Mouse (Mus musculus) neural tube, embryonic 14.5 days (tissue): Measurements from ENCODE around the gene Mpo. TPM values are rescaled to one million over a fixed set of nuclear protein-coding genes. Genes with fewer than 3 reads are reported as not detected.

Experiments
- ATAC-seq: fragments of 200-750 bp; cut with Nextera tagmentation; 2 replicates; pipeline ENCODE4 v1.8.0; 2017; ENCODE audit warnings: low read depth, mild to moderate bottlenecking, moderate TSS enrichment, moderate library complexity
- H3K27ac ChIP-seq: fragments of 300-500 bp; sonication (generic); 2 replicates; pipeline ENCODE4 v1.5.1; 2014; ENCODE audit warnings: low read depth, mild to moderate bottlenecking, control low read depth, low read length, moderate library complexity, mixed read lengths
- H3K27me3 ChIP-seq: fragments of 300-500 bp; sonication (generic); 2 replicates; pipeline ENCODE4 v1.6.1; 2014; ENCODE audit warnings: low read length; ENCODE audit not compliant: control insufficient read depth, insufficient read depth
- H3K36me3 ChIP-seq: fragments of 300-500 bp; sonication (generic); 2 replicates; pipeline ENCODE4 v1.6.1; 2014; ENCODE audit warnings: low read length, mixed read lengths; ENCODE audit not compliant: control insufficient read depth, insufficient read depth
- H3K4me1 ChIP-seq: fragments of 300-500 bp; sonication (generic); 2 replicates; pipeline ENCODE4 v1.6.1; 2014; ENCODE audit warnings: low read length; ENCODE audit not compliant: control insufficient read depth, insufficient read depth
- H3K4me2 ChIP-seq: fragments of 300-500 bp; sonication (generic); 2 replicates; pipeline ENCODE4 v1.6.1; 2014; ENCODE audit warnings: mild to moderate bottlenecking, low read depth, low read length, control low read depth
- H3K4me3 ChIP-seq: fragments of 300-500 bp; sonication (generic); 2 replicates; pipeline ENCODE4 v1.5.1; 2014; ENCODE audit warnings: low read depth, low read length, control low read depth, mixed read lengths
- H3K9ac ChIP-seq: fragments of 300-500 bp; sonication (generic); replicated peaks from 2 replicates; pipeline ENCODE4 v1.6.1; 2014; ENCODE audit warnings: low read depth, mild to moderate bottlenecking, control low read depth, low read length, mixed read lengths
- H3K9me3 ChIP-seq: fragments of 300-500 bp; sonication (generic); 2 replicates; pipeline ENCODE4 v1.6.1; 2016; ENCODE audit warnings: low read length; ENCODE audit not compliant: control insufficient read depth
- WGBS: fragments of 180-500 bp; shearing (Covaris S2); extraction: QIAGEN DNeasy Blood & Tissue Kit; methylation state at CpG from one replicate; pipeline ENCODE4 v1.1.7; 2014; 5-methylcytosine and 5-hydroxymethylcytosine counted together
- polyA plus RNA-seq: library from polyadenylated mRNA; unstranded; fragments of >200 nt; fragmentation: Nextera tagmentation; extraction: Ambion mirVana; gene quantifications from 2 replicates; pipeline ENCODE4 v1.2.1, GENCODE M21; 2014

Mpo gene
- polyA plus RNA-seq, 1 experiment from 2014 or later: 0.31 TPM

GRCm38 (mm10) chr11:87778915-87779314, 14.5 kb upstream of the Mpo start:
- no peaks in the 10 kb centered on the region for H3K27me3 ChIP-seq
- no peaks in the 10 kb centered on the region for H3K9me3 ChIP-seq
- no peaks in the 10 kb centered on the region for H3K4me1 ChIP-seq
- H3K9ac ChIP-seq: no peak overlapping the region
- H3K4me2 ChIP-seq: peak overlapping the region; percentile 43
- WGBS: 40% methylated on average over 12 of the region's 12 CpGs
- H3K36me3 ChIP-seq: peaks cover 9% of the 10 kb centered on the region
- H3K27ac ChIP-seq: no peak overlapping the region
- no peak overlapping the region for H3K4me3 ChIP-seq
- no peak; the same call in 1 of the 2 replicates for ATAC-seq

GRCm38 (mm10) chr11:87779392-87779791, 14.0 kb upstream of the Mpo start:
- ATAC-seq: no peak
- H3K9me3 ChIP-seq: no peaks in the 10 kb centered on the region
- no peaks in the 10 kb centered on the region for H3K27me3 ChIP-seq
- H3K36me3 ChIP-seq: peaks cover 9% of the 10 kb centered on the region
- H3K4me3 ChIP-seq: no peak overlapping the region
- no peak overlapping the region for H3K27ac ChIP-seq
- no peaks in the 10 kb centered on the region for H3K4me1 ChIP-seq
- H3K4me2 ChIP-seq: no peak overlapping the region
- WGBS: 84% methylated on average over 4 of the region's 4 CpGs
- no peak overlapping the region for H3K9ac ChIP-seq

- H3K4me1 ChIP-seq: no peaks in the 10 kb centered on the region
- no peaks in the 10 kb centered on the region for H3K9me3 ChIP-seq
- ATAC-seq: no peak
- H3K4me2 ChIP-seq: no peak overlapping the region
- H3K27me3 ChIP-seq: no peaks in the 10 kb centered on the region
- H3K36me3 ChIP-seq: peaks cover 15% of the 10 kb centered on the region
- H3K27ac ChIP-seq: no peak overlapping the region
- 84% methylated on average over 8 of the region's 8 CpGs for WGBS
- no peak overlapping the region for H3K9ac ChIP-seq
- H3K4me3 ChIP-seq: no peak overlapping the region
Measured at GRCm38 (mm10) chr11:87780130-87780529, 13.3 kb upstream of the Mpo start.

GRCm38 (mm10) chr11:87790088-87790487, 3.3 kb upstream of the Mpo start:
- Histone ChIP-seq H3K36me3 (peaks cover 5% of the 10 kb centered on the region; the same call in 1 of the 2 replicates), H3K27me3 (no peaks in the 10 kb centered on the region), H3K4me1 (no peaks in the 10 kb centered on the region), H3K9ac (no peak overlapping the region), H3K4me2 (no peak overlapping the region), H3K9me3 (no peaks in the 10 kb centered on the region), H3K27ac (no peak overlapping the region), H3K4me3 (no peak overlapping the region)
- ATAC-seq: no peak
- WGBS: 91% methylated on average over 6 of the region's 6 CpGs

GRCm38 (mm10) chr11:87801711-87802275, 8.4 kb downstream of the Mpo start:
- 87% methylated on average over 22 of the region's 22 CpGs for WGBS
- no peak overlapping the region for H3K27ac ChIP-seq
- no peak for ATAC-seq
- no peak overlapping the region for H3K9ac ChIP-seq
- no peaks in the 10 kb centered on the region for H3K9me3 ChIP-seq
- no peaks in the 10 kb centered on the region for H3K4me1 ChIP-seq
- no peak overlapping the region for H3K4me2 ChIP-seq
- H3K27me3 ChIP-seq: no peaks in the 10 kb centered on the region
- no peaks in the 10 kb centered on the region for H3K36me3 ChIP-seq
- H3K4me3 ChIP-seq: no peak overlapping the region

- Histone ChIP-seq H3K27me3 (no peaks in the 10 kb centered on the region), H3K9ac (no peak overlapping the region), H3K27ac (no peak overlapping the region), H3K4me1 (no peaks in the 10 kb centered on the region), H3K4me3 (no peak overlapping the region), H3K9me3 (no peaks in the 10 kb centered on the region), H3K4me2 (no peak overlapping the region), H3K36me3 (no peaks in the 10 kb centered on the region)
- no peak for ATAC-seq
- 46% methylated on average over 14 of the region's 14 CpGs for WGBS
Measured at GRCm38 (mm10) chr11:87802621-87803020, 9.2 kb downstream of the Mpo start.

- 55% methylated on average over 1 of the region's 1 CpGs for WGBS
- Histone ChIP-seq H3K4me1 (no peaks in the 10 kb centered on the region), H3K4me2 (no peak overlapping the region), H3K4me3 (no peak overlapping the region), H3K9me3 (no peaks in the 10 kb centered on the region), H3K27ac (no peak overlapping the region), H3K36me3 (no peaks in the 10 kb centered on the region), H3K27me3 (no peaks in the 10 kb centered on the region), H3K9ac (no peak overlapping the region)
- no peak for ATAC-seq
Measured at GRCm38 (mm10) chr11:87805448-87805847, 12.1 kb downstream of the Mpo start.

- no peaks in the 10 kb centered on the region for H3K9me3 ChIP-seq
- no peak overlapping the region for H3K4me2 ChIP-seq
- WGBS: 91% methylated on average over 6 of the region's 6 CpGs
- H3K9ac ChIP-seq: no peak overlapping the region
- H3K4me3 ChIP-seq: no peak overlapping the region
- H3K4me1 ChIP-seq: no peaks in the 10 kb centered on the region
- no peaks in the 10 kb centered on the region for H3K27me3 ChIP-seq
- H3K27ac ChIP-seq: no peak overlapping the region
- ATAC-seq: no peak
- no peaks in the 10 kb centered on the region for H3K36me3 ChIP-seq
Measured at GRCm38 (mm10) chr11:87807433-87807832, 14.1 kb downstream of the Mpo start.

GRCm38 (mm10) chr11:87808236-87808635, 14.9 kb downstream of the Mpo start:
- Histone ChIP-seq H3K9me3 (no peaks in the 10 kb centered on the region), H3K9ac (no peak overlapping the region), H3K4me2 (no peak overlapping the region), H3K4me1 (no peaks in the 10 kb centered on the region), H3K27ac (no peak overlapping the region), H3K27me3 (no peaks in the 10 kb centered on the region), H3K4me3 (no peak overlapping the region), H3K36me3 (no peaks in the 10 kb centered on the region)
- WGBS: 89% methylated on average over 7 of the region's 7 CpGs
- no peak for ATAC-seq
